Mouse (Mus musculus) ovary, postnatal 10 days (tissue): ENCODE results near the gene Gm20388.
"Not testable (repeated sequence)": the region's sequence is repeated elsewhere in the genome, so short reads cannot be mapped to it uniquely, and the experiment has no call there.

Source experiments
- DNase-seq: peaks from one replicate; pipeline ENCODE4 v3.0.0; 2022; ENCODE audit warnings: low spot score

Gm20388 gene

GRCm38 (mm10) chr8:124021237-124022227, 4110.9 kb downstream of the Gm20388 start, which contains the start of the genes Taf5l and Urb2:
TSS of gene Taf5l (minus strand) at chr8:124021397.
TSS of gene Urb2 (plus strand) at chr8:124021508.
- DNase-seq, result peak; percentile 89

DNA sequence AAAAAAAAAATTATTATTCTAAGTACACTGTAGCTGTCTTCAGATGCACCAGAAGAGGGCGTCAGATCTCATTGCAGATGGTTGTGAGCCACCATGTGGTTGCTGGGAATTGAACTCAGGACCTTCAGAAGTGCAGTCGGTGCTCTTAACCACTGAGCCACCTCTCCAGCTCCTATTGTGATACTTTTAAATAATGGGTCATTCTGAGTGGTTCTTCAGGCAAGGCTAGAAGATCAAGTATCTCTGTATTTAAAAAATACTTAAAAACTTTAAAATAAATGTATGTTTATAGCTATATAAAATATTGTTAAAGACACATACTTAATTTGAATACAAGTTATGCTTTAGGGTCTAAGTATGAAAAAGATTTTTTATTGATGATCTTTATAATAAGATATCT, 4115.6 kb downstream of the Gm20388 start:
- DNase-seq, result not testable (repeated sequence)

- DNase-seq, result no peak
These were observed 4117.2 kb downstream of the Gm20388 start for GRCm38 (mm10) chr8:124027831-124028230.

- DNase-seq, result no peak
These were observed 4122.8 kb downstream of the Gm20388 start for GRCm38 (mm10) chr8:124033400-124033799.

GRCm38 (mm10) chr8:124038121-124038520, 4127.5 kb downstream of the Gm20388 start:
- no peak for DNase-seq

- no peak for DNase-seq
These were observed 4128.7 kb downstream of the Gm20388 start for GRCm38 (mm10) chr8:124039351-124039750.

GRCm38 (mm10) chr8:124042201-124042600, 4131.6 kb downstream of the Gm20388 start:
- no peak for DNase-seq

- DNase-seq, result no peak
These were observed 4133.8 kb downstream of the Gm20388 start for GRCm38 (mm10) chr8:124044421-124044820.

DNA sequence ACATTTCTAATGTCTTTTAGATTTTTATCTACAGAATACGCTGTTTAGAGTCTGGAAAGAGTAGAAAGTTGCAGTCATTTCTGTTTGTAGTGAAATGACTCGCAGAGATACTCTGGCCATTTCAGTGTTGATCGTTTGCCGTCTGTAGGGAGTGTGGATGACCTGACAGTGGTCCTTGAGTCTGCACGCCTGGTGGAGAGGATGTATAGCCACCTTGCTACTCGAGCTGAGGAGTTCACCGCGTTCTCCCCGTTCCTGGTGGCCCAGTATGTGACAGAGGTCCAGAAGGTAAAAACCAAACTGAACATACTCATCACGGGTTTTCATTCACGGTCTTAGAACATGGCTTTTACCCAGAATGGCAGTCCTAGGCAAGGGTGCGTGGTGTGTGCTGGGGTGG, 4134.3 kb downstream of the Gm20388 start:
- DNase-seq, result no peak

DNA sequence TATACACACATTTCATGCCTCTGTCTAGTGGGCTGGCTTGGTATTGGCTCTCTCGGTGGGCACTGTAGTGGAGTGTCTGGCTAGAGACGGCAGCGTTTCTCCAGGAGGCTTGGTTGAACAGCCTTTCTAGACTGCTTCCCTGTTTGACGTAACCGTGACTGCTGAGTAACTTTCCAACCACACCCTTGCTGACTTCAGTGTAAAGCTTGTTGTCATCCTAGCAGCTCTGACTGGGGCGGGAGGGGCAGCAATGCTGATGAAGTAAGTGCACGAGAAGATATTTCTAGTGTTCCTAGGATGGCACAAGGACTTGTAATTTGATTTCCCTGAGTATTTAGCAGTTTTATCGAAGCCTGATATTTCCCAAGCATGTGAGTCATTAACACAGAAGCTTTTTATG, 4135.2 kb downstream of the Gm20388 start:
- no peak for DNase-seq

DNA sequence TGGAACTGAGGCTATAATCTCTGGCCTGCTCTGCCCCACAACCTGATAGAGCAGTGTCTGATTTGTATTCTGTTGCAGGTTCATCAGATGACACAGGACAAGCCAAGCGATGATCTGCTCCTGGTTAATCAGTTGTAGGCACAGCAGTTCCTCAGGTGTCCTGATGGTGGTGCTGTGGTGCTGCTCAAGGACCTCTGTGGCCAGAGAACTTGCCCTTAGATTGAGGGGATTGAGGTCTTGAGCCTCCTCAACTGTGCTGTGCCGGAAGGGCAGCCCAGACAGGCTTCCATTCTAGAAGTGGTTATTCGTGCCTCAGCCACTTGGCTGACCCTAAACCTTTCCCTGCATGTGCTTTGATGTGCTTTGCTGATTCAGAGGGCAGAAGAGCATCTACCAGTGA, 4141.5 kb downstream of the Gm20388 start:
- DNase-seq, result peak; percentile 62

GRCm38 (mm10) chr8:124052568-124052967, 4141.9 kb downstream of the Gm20388 start:
- no peak for DNase-seq

DNA sequence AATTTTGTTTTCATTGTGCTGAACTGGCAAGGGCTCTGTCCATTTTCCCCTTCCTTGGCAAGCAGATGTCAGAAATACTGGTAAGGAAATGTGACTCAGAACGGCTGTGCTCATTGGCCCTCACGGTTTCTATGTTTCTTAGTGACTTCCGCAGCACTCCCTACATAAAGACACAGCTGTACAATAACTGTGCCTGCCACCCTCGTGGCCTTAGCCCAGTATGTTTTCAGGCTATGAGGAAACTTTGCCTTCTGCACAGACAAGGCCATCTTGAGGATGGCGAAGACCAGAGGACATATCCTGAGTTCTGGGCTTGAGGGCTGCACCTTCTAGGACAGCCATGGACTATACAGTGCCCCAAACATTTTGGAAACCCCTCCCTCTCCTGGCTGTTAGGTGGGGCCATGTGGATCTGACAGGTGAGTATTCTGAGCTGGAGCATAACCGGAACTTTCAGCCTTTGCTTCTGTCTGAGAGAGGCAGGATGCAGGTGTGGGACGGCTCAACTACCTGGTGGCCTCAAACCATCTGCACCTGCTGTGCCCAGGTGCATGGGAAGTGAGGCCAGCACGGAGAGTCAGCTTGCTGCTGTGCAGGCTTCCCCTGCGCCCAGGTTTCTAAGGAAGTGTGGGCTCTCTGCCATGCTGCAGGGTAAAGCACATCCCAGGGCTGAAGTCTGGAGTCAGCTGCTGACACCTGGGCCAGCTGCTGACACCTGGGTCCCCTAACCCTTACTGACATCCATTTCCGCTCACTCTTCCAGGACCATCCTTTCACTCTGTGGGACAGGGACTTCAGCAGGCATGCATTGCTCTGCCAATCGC, 4146.4 kb downstream of the Gm20388 start:
- no peak for DNase-seq

GRCm38 (mm10) chr8:124066325-124067058, 4155.9 kb downstream of the Gm20388 start:
- DNase-seq, result no peak

DNA sequence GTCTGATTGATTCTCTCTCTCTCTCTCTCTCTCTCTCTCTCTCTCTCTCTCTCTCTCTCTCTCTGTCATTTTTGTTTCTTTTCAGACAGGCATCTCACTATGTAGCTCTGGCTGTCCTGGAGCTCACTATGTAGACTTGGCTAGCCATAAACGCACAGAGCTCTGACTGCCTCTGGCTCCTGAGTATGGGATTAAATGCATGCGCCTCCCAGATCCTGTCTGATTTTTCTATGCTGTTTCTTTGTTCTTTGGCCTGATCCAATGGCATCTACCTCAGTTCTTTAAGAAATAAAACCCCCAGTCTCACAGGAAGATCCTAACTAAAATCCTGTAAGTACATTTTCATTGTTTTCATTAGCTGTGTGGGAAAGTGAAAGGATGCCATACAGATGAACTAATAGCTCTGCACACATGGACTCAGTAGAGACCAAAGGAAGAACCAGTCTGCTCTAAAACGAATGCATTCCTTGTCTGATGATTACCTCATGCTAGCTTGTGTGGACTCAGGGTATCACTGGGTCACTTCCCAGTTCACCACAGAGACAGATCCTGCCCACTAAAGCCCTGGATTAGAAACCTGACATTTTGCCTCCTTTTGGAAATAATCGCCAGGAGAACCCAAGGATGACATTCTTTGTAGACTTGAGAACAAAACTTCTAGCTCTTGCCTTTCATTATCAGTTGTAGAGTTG, 4156.6 kb downstream of the Gm20388 start:
- DNase-seq, result no peak

GRCm38 (mm10) chr8:124070363-124071324, 4160.0 kb downstream of the Gm20388 start:
- no peak for DNase-seq

DNA sequence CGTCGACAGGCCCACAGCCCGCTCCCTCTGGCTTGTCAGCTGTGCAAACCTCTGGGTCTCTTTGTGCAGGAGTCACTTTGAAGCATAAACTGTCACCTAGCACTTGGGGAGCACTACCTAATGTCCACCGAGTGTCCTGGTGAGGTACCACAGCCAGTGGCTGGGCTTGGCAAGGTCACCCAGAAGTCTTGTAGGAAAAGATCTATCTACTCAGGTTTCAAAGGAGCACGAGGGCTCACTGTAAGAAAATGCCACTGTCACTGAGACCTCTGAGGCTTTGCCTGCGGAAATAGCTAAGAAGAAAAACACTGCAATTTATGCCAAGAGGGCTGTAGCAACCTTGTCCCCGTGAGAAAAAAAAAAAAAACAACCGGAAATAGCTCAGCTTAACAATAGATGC, 4165.3 kb downstream of the Gm20388 start:
- DNase-seq, result no peak

- no peak for DNase-seq
These were observed 4165.8 kb downstream of the Gm20388 start for GRCm38 (mm10) chr8:124076416-124076815.

GRCm38 (mm10) chr8:124077377-124077776, 4166.7 kb downstream of the Gm20388 start:
- no peak for DNase-seq

DNA sequence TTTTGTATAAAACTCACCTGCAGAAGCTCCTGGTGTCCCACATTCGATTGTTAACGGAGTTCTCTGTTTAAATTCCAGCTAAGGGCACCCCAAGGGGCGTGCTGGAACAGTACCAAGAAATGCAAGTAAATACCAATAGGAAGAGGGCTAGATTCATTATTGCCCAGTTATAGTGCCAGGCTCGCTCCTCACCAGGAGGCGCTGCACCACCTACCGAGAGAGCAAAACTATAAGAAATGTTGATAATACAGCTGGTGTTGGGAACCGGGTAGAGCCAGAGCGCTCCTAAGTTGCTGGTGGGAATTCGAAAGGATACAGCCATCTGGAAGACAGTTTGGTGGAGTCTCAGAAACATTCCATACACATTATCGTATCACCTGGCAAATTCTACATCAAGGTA, 4167.4 kb downstream of the Gm20388 start:
- DNase-seq, result no peak
